Mouse (Mus musculus): ENCODE data around the gene Amh.

Gene Amh

GRCm38 (mm10) chr10:80854913-80855748 lies 50.1 kb downstream of the Amh start, which contains the start of the genes Lsm7 and Sppl2b:
Gene Lsm7 (minus strand): TSS chr10:80855209.
Gene Sppl2b (plus strand): TSS chr10:80855275.
- peak; percentile 96 to 98 for DNase-seq (ENCODE audit: low read depth in 2 of 2, low spot score in 2 of 2)

- DNase-seq (ENCODE audit: low read depth in 2 of 2, low spot score in 2 of 2): no peak
Measured at GRCm38 (mm10) chr10:80855749-80856073, 50.7 kb downstream of the Amh start.

- peak in 1 of 2 experiments; percentile 12 for DNase-seq (ENCODE audit: low read depth in 2 of 2, low spot score in 2 of 2)
Measured at GRCm38 (mm10) chr10:80856267-80856666, 51.2 kb downstream of the Amh start.

GRCm38 (mm10) chr10:80856908-80857307 lies 51.9 kb downstream of the Amh start:
- no peak for DNase-seq (ENCODE audit: low read depth in 2 of 2, low spot score in 2 of 2)
